Mouse (Mus musculus): Measurements from ENCODE around the gene Ccn1.

GRCm38 (mm10) chr3:145634002-145634710 is 15.6 kb downstream of the Ccn1 start:
- TF ChIP-seq CTCF (IDR thresholded peaks at IDR 0.05; ENCODE audit: control insufficient read depth, insufficient read depth, low read length) (no peak), POLR2A (IDR thresholded peaks at IDR 0.05; ENCODE audit: borderline replicate concordance, control insufficient read depth, low read depth, low read length) (no peak)
